In genomic region chr6:49360420-49360819, GRCm38 (mm10) we compare ENCODE assay signal across 17 mouse cellular contexts. TPM values are rescaled to one million over a fixed set of nuclear protein-coding genes. Genes with fewer than 3 reads are reported as not detected.
A peak's percentile ranks its signal among the peaks of the same experiment; 100 is the strongest.
DNase-seq lines count a peak whose midpoint lies in the region; ATAC-seq and TF ChIP-seq lines count a peak whose summit lies in the region.
"Had no signal": no experiment of that assay in that cellular context is flagged by ENCODE, and none has a peak within 500 bp of the region (broad histone marks: within the 10 kb centered on the region; RNA-seq: fewer than 3 reads in every experiment).

No protein-coding gene starts in this region.

- no peak for DNase-seq in forebrain, postnatal 0 days
- no peak for DNase-seq in forebrain, embryonic 10.5 days (ENCODE audit: extremely low spot score, low spot score)
- no peak for DNase-seq in lung, embryonic 14.5 days
- DNase-seq in lung, postnatal 10 days: no peak
- DNase-seq in induced T-regulatory cell, adult 2 months (ENCODE audit: low read depth): peak; percentile 39
- DNase-seq in layer of hippocampus, adult 9-11 months: no peak
- no peak for DNase-seq in kidney, postnatal 36 days
- DNase-seq: cerebellum, postnatal 25 days; gastrocnemius, postnatal 25 days; kidney, postnatal 4 days; right cerebral cortex, adult 18-20 months; thymus, postnatal 36 days had no signal

- ATAC-seq in forebrain, postnatal 0 days: no peak
- no peak for ATAC-seq in lung, embryonic 14.5 days (ENCODE audit: insufficient read depth)
- ATAC-seq: hindbrain, embryonic 16.5 days had no signal

- H3K4me1 ChIP-seq in forebrain, postnatal 0 days (ENCODE audit: insufficient read depth): no peaks in the 10 kb centered on the region
- H3K4me1 ChIP-seq in forebrain, embryonic 10.5 days: no peaks in the 10 kb centered on the region
- no peaks in the 10 kb centered on the region for H3K4me1 ChIP-seq in lung, embryonic 14.5 days (ENCODE audit: insufficient read depth)
- peaks cover 14% of the 10 kb centered on the region for H3K4me1 ChIP-seq in E14TG2a.4 (replicated peaks; ENCODE audit: low read depth, low read length)
- H3K4me1 ChIP-seq: heart, embryonic 15.5 days had no signal

- no peak overlapping the region for H3K4me3 ChIP-seq in forebrain, postnatal 0 days (ENCODE audit: low read depth, low read length)
- H3K4me3 ChIP-seq in forebrain, embryonic 10.5 days: no peak overlapping the region
- H3K4me3 ChIP-seq in lung, embryonic 14.5 days (ENCODE audit: low read depth, low read length): no peak overlapping the region
- H3K4me3 ChIP-seq in E14TG2a.4 (replicated peaks; ENCODE audit: low read length): no peak overlapping the region
- H3K4me3 ChIP-seq: heart, embryonic 15.5 days had no signal

- H3K9ac ChIP-seq in forebrain, postnatal 0 days: no peak overlapping the region
- H3K9ac ChIP-seq in lung, embryonic 14.5 days: no peak overlapping the region
- H3K9ac ChIP-seq: heart, embryonic 15.5 days; liver, embryonic 14.5 days had no signal

- H3K36me3 ChIP-seq in forebrain, postnatal 0 days (ENCODE audit: insufficient read depth): no peaks in the 10 kb centered on the region
- no peaks in the 10 kb centered on the region for H3K36me3 ChIP-seq in forebrain, embryonic 10.5 days (replicated peaks)
- no peaks in the 10 kb centered on the region for H3K36me3 ChIP-seq in lung, embryonic 14.5 days (ENCODE audit: insufficient read depth)
- no peaks in the 10 kb centered on the region for H3K36me3 ChIP-seq in E14TG2a.4 (ENCODE audit: insufficient read depth, low read length)
- H3K36me3 ChIP-seq: heart, embryonic 15.5 days had no signal

- H3K9me3 ChIP-seq in forebrain, postnatal 0 days (ENCODE audit: low read length): no peaks in the 10 kb centered on the region
- no peaks in the 10 kb centered on the region for H3K9me3 ChIP-seq in forebrain, embryonic 10.5 days
- H3K9me3 ChIP-seq in lung, embryonic 14.5 days (ENCODE audit: low read depth, low read length): no peaks in the 10 kb centered on the region
- no peaks in the 10 kb centered on the region for H3K9me3 ChIP-seq in E14TG2a.4 (ENCODE audit: low read length)
- H3K9me3 ChIP-seq: heart, embryonic 15.5 days had no signal

- peak; percentile 35 for TF ChIP-seq CTCF in forebrain, postnatal 0 days (IDR thresholded peaks at IDR 0.05; ENCODE audit: low read depth)
- TF ChIP-seq CTCF in lung, embryonic 14.5 days (IDR thresholded peaks at IDR 0.05; ENCODE audit: low read depth): 0 out of 2 replicates have a peak, but pooled peaks have one; percentile 27
- peak; percentile 23 for TF ChIP-seq CTCF in E14TG2a.4 (conservative IDR thresholded peaks at IDR 0.05; ENCODE audit: low read length)

- H3K4me2 ChIP-seq in forebrain, postnatal 0 days (ENCODE audit: low read depth): no peak overlapping the region
- no peak overlapping the region for H3K4me2 ChIP-seq in lung, embryonic 14.5 days
- H3K4me2 ChIP-seq: heart, embryonic 15.5 days had no signal

- no peaks in the 10 kb centered on the region for H3K27me3 ChIP-seq in forebrain, postnatal 0 days (ENCODE audit: insufficient read depth, low read length)
- H3K27me3 ChIP-seq in forebrain, embryonic 10.5 days (ENCODE audit: poor library complexity, severe bottlenecking): no peaks in the 10 kb centered on the region
- H3K27me3 ChIP-seq in lung, embryonic 14.5 days (ENCODE audit: insufficient read depth, low read length): no peaks in the 10 kb centered on the region
- H3K27me3 ChIP-seq in E14TG2a.4 (ENCODE audit: insufficient read depth, low read length): no peaks in the 10 kb centered on the region
- H3K27me3 ChIP-seq: heart, embryonic 15.5 days had no signal

- no peak overlapping the region for H3K27ac ChIP-seq in forebrain, postnatal 0 days (ENCODE audit: low read depth, low read length)
- H3K27ac ChIP-seq in forebrain, embryonic 10.5 days: no peak overlapping the region
- H3K27ac ChIP-seq in lung, embryonic 14.5 days (ENCODE audit: low read depth): no peak overlapping the region
- H3K27ac ChIP-seq: heart, embryonic 15.5 days; liver, embryonic 14.5 days had no signal

RNA-seq across cellular contexts. Expression of gene Fam221a, which starts 7.1 kb away (rescaled TPM):
- total RNA-seq in forebrain, postnatal 0 days (2014; rRNA removed): 1.9 and 3.2 TPM in 2 replicates
- polyA plus RNA-seq in forebrain, postnatal 0 days (2015; fragmentation: Nextera tagmentation; extraction: Ambion mirVana): 4.0 and 4.8 TPM in 2 replicates
- 3.5 and 5.8 TPM in 2 replicates for polyA plus RNA-seq in forebrain, embryonic 10.5 days (2016; fragmentation: Nextera tagmentation; extraction: Ambion mirVana)
- 8.6 and 10.1 TPM in 2 replicates for polyA plus RNA-seq in lung, embryonic 14.5 days (2014; fragmentation: Nextera tagmentation; extraction: Ambion mirVana)

RNA-seq across cellular contexts. Expression of gene Stk31, which starts 35.0 kb away (rescaled TPM):
- 0.15 and 0.67 TPM in 2 replicates for total RNA-seq in forebrain, postnatal 0 days (2014; rRNA removed)
- 0.05 TPM in 2 replicates for polyA plus RNA-seq in forebrain, postnatal 0 days (2015; fragmentation: Nextera tagmentation; extraction: Ambion mirVana)
- 0.05 and 0.09 TPM in 2 replicates for polyA plus RNA-seq in forebrain, embryonic 10.5 days (2016; fragmentation: Nextera tagmentation; extraction: Ambion mirVana)
- 0.23 TPM in 1 of 2 replicates, not detected in the other for polyA plus RNA-seq in lung, embryonic 14.5 days (2014; fragmentation: Nextera tagmentation; extraction: Ambion mirVana)
- total RNA-seq: megakaryocyte, adult 5-6 weeks had no signal
- polyA plus RNA-seq: hindbrain, embryonic 16.5 days; liver, embryonic 14.5 days had no signal

RNA-seq across cellular contexts. Expression of gene Ccdc126, which starts 41.3 kb away (rescaled TPM):
- total RNA-seq in forebrain, postnatal 0 days (2014; rRNA removed): 6.7 and 11.3 TPM in 2 replicates
- polyA plus RNA-seq in forebrain, postnatal 0 days (2015; fragmentation: Nextera tagmentation; extraction: Ambion mirVana): 8.1 and 8.4 TPM in 2 replicates
- 4.3 and 4.9 TPM in 2 replicates for polyA plus RNA-seq in forebrain, embryonic 10.5 days (2016; fragmentation: Nextera tagmentation; extraction: Ambion mirVana)
- polyA plus RNA-seq in lung, embryonic 14.5 days (2014; fragmentation: Nextera tagmentation; extraction: Ambion mirVana): 11.8 and 12.5 TPM in 2 replicates
